Mouse (Mus musculus) heart, embryonic 12.5 days (tissue): ENCODE data around the gene Fam50b. TPM values are rescaled to one million over a fixed set of nuclear protein-coding genes. Genes with fewer than 3 reads are reported as not detected.
A peak's percentile ranks its signal among the peaks of the same experiment; 100 is the strongest.

Experiments
- ATAC-seq: fragments of 200-750 bp; cut with Nextera tagmentation; 2 replicates; pipeline ENCODE4 v1.8.0; 2017; ENCODE audit warnings: moderate TSS enrichment, moderate library complexity; ENCODE audit not compliant: insufficient number of reproducible peaks, low FRiP score
- H3K27ac ChIP-seq: fragments of 300-500 bp; sonication (generic); 2 replicates; pipeline ENCODE4 v1.5.1; 2016; ENCODE audit warnings: mild to moderate bottlenecking, moderate library complexity; ENCODE audit not compliant: poor library complexity, severe bottlenecking
- H3K27me3 ChIP-seq: fragments of 300-500 bp; sonication (generic); replicated peaks from 2 replicates; pipeline ENCODE4 v1.6.1; 2016; ENCODE audit warnings: mild to moderate bottlenecking, moderate library complexity
- H3K36me3 ChIP-seq: fragments of 300-500 bp; sonication (generic); 2 replicates; pipeline ENCODE4 v1.6.1; 2016; ENCODE audit warnings: mild to moderate bottlenecking, moderate library complexity
- H3K4me1 ChIP-seq: fragments of 300-500 bp; sonication (generic); replicated peaks from 2 replicates; pipeline ENCODE4 v1.6.1; 2016; ENCODE audit warnings: mild to moderate bottlenecking
- H3K4me2 ChIP-seq: fragments of 300-500 bp; sonication (generic); 2 replicates; pipeline ENCODE4 v1.6.1; 2016; ENCODE audit warnings: mild to moderate bottlenecking, moderate library complexity
- H3K4me3 ChIP-seq: fragments of 300-500 bp; sonication (generic); 2 replicates; pipeline ENCODE4 v1.5.1; 2016; ENCODE audit warnings: mild to moderate bottlenecking
- H3K9ac ChIP-seq: fragments of 300-500 bp; sonication (generic); 2 replicates; pipeline ENCODE4 v1.6.1; 2016; ENCODE audit warnings: mild to moderate bottlenecking, moderate library complexity
- H3K9me3 ChIP-seq: fragments of 300-500 bp; sonication (generic); replicated peaks from 2 replicates; pipeline ENCODE4 v1.6.1; 2016; ENCODE audit warnings: mild to moderate bottlenecking, moderate library complexity
- WGBS: fragments of 180-500 bp; shearing (Covaris S2); methylation state at CpG from one replicate; pipeline ENCODE4 v1.1.7; 2016; 5-methylcytosine and 5-hydroxymethylcytosine counted together
- polyA plus RNA-seq: library from polyadenylated mRNA; unstranded; fragments of >200 nt; fragmentation: Nextera tagmentation; extraction: Ambion mirVana; gene quantifications from 2 replicates; pipeline ENCODE4 v1.2.1, GENCODE M21; 2016

Fam50b gene
- polyA plus RNA-seq, 1 experiment from 2014 or later, result not detected

DNA sequence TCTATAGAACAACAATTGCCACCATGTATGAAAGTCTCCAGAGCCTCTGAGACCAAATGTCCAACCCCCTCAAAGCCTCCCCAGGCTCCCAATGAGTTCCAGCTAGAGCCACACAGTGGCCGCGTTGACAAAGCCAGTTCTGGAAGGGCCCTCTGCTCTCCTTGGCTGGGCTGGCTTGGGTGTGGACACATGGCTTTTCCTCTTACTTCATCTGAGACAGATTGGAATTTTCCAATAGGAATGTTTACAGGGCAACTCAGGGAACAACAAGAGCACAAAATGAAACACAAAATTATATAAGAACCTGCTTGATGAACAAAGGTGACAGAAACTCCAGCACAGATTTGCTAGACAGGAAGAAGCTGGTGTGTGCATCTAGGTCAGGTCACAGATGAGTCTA, 59.8 kb downstream of the Fam50b start:
- Histone ChIP-seq H3K9me3 (no peaks in the 10 kb centered on the region), H3K36me3 (no peaks in the 10 kb centered on the region), H3K4me2 (no peak overlapping the region), H3K9ac (no peak overlapping the region), H3K4me3 (no peak overlapping the region), H3K27ac (no peak overlapping the region), H3K27me3 (no peaks in the 10 kb centered on the region), H3K4me1 (no peaks in the 10 kb centered on the region; the same call in 1 of the 2 replicates)
- 57% methylated on average over 2 of the region's 2 CpGs for WGBS
- peak; percentile 48; the same call in 1 of the 2 replicates for ATAC-seq

Other genes starting within 250 kb of the Fam50b start
- 23.8 and 27.1 TPM in 2 replicates for gene Pxdc1, start 81.4 kb upstream of the Fam50b start, polyA plus RNA-seq
- gene Prpf4b, start 140.5 kb downstream of the Fam50b start, polyA plus RNA-seq, result 61.0 and 66.6 TPM in 2 replicates
- gene Fam217a, start 189.5 kb downstream of the Fam50b start, polyA plus RNA-seq, result 1.6 and 1.7 TPM in 2 replicates
- not detected in 2 replicates for gene 4933417A18Rik, start 189.6 kb downstream of the Fam50b start, polyA plus RNA-seq
- 0.36 and 0.47 TPM in 2 replicates for gene Eci3, start 229.0 kb downstream of the Fam50b start, polyA plus RNA-seq